Mouse (Mus musculus) forelimb bud, embryonic 11.5 days (tissue): ENCODE measurements around the gene Hmx2.

Source experiments
- DNase-seq: peaks from one replicate; pipeline ENCODE4 v3.0.0-alpha.2; 2012; ENCODE audit warnings: low read depth, low spot score

Gene Hmx2

GRCm38 (mm10) chr7:131556541-131557271 is 8.1 kb downstream of the Hmx2 start:
- no peak for DNase-seq

- DNase-seq, result no peak
Observed at GRCm38 (mm10) chr7:131557751-131558150, 9.2 kb downstream of the Hmx2 start.

GRCm38 (mm10) chr7:131559986-131560696 is 11.6 kb downstream of the Hmx2 start, which contains the start of gene Bub3:
Bub3 (plus strand) TSS chr7:131560222.
- DNase-seq, result peak; percentile 93

- DNase-seq, result no peak
Observed at GRCm38 (mm10) chr7:131560697-131561042, 12.1 kb downstream of the Hmx2 start.

GRCm38 (mm10) chr7:131575246-131575645 is 26.7 kb downstream of the Hmx2 start:
- no peak for DNase-seq

GRCm38 (mm10) chr7:131582178-131582577 is 33.6 kb downstream of the Hmx2 start:
- no peak for DNase-seq

- no peak for DNase-seq
Observed at GRCm38 (mm10) chr7:131585551-131585950, 37.0 kb downstream of the Hmx2 start.

GRCm38 (mm10) chr7:131597779-131598482 is 49.4 kb downstream of the Hmx2 start:
- DNase-seq, result no peak

- DNase-seq, result peak; percentile 52
Observed at GRCm38 (mm10) chr7:131598483-131598824, 49.9 kb downstream of the Hmx2 start.

GRCm38 (mm10) chr7:131602106-131602505 is 53.5 kb downstream of the Hmx2 start:
- no peak for DNase-seq

- DNase-seq, result no peak
Observed at GRCm38 (mm10) chr7:131603186-131603585, 54.6 kb downstream of the Hmx2 start.

GRCm38 (mm10) chr7:131604946-131605345 is 56.4 kb downstream of the Hmx2 start:
- no peak for DNase-seq

- no peak for DNase-seq
Observed at GRCm38 (mm10) chr7:131605481-131605880, 56.9 kb downstream of the Hmx2 start.
